Mouse (Mus musculus) CH12.LX (cell line): ENCODE results near the gene Yrdc. TPM values are rescaled to one million over a fixed set of nuclear protein-coding genes. Genes with fewer than 3 reads are reported as not detected.
A peak's percentile ranks its signal among the peaks of the same experiment; 100 is the strongest.

Experiments used
- DNase-seq: peaks from one replicate; pipeline ENCODE4 v3.0.0-alpha.2; 2013; ENCODE audit errors: extremely low read depth
- H3K27ac ChIP-seq: 2 replicates; pipeline ENCODE4 v1.5.1; 2012; ENCODE audit warnings: low read depth, mild to moderate bottlenecking, control low read depth, moderate library complexity; ENCODE audit not compliant: insufficient read depth
- H3K27me3 ChIP-seq: replicated peaks from 2 replicates; pipeline ENCODE3; 2012; ENCODE audit warnings: inconsistent platforms
- H3K36me3 ChIP-seq, 2 experiments: replicated peaks in 1 of 2; 2 replicates each; pipeline versions ENCODE3 to v1.6.1; 2012; ENCODE audit warnings: inconsistent platforms in 1 of 2, low read length in 1 of 2, mild to moderate bottlenecking in 1 of 2, mixed read lengths in 1 of 2, moderate library complexity in 1 of 2; ENCODE audit not compliant: control insufficient read depth in 1 of 2, insufficient read depth in 1 of 2
- H3K4me1 ChIP-seq, 2 experiments: 2 replicates each; pipeline ENCODE4 v1.6.1; 2012; ENCODE audit warnings: inconsistent platforms in 1 of 2, moderate library complexity in 1 of 2; ENCODE audit not compliant: insufficient read depth in 2 of 2, control insufficient read depth in 1 of 2
- H3K4me2 ChIP-seq: 2 replicates; pipeline ENCODE4 v1.6.1; 2012; ENCODE audit warnings: low read depth, mild to moderate bottlenecking, control low read depth; ENCODE audit not compliant: poor library complexity, insufficient read depth, severe bottlenecking
- H3K4me3 ChIP-seq, 3 experiments: fragments of 150-350 bp in 1 of 3; sonication (generic) in 1 of 3; replicated peaks in 1 of 3; 2 replicates each; pipeline versions ENCODE3 to v1.5.1; 2011 to 2012; ENCODE audit warnings: low read depth in 2 of 3, low read length in 2 of 3, mild to moderate bottlenecking in 2 of 3, moderate library complexity in 2 of 3, control low read depth in 1 of 3, improper control_type of control experiment in 1 of 3, inconsistent platforms in 1 of 3, mixed read lengths in 1 of 3; ENCODE audit not compliant: poor library complexity in 1 of 3
- H3K79me2 ChIP-seq: replicated peaks from 2 replicates; pipeline ENCODE4 v1.6.1; 2012; ENCODE audit warnings: mild to moderate bottlenecking, moderate library complexity; ENCODE audit not compliant: control insufficient read depth, poor library complexity, insufficient read depth, severe bottlenecking; ENCODE audit errors: extremely low read depth
- H3K9ac ChIP-seq: 2 replicates; pipeline ENCODE4 v1.6.1; 2012; ENCODE audit warnings: low read depth, mild to moderate bottlenecking, control low read depth, moderate library complexity; ENCODE audit not compliant: insufficient read depth
- H3K9me3 ChIP-seq: replicated peaks from 2 replicates; pipeline ENCODE3; 2012; ENCODE audit warnings: low read length, inconsistent platforms, mixed read lengths
- BHLHE40 ChIP-seq: IDR thresholded peaks from 2 replicates; pipeline ENCODE4 v1.6.1; 2011; ENCODE audit warnings: mild to moderate bottlenecking, low read depth, low read length, improper control_type of control experiment
- CHD1 ChIP-seq: IDR thresholded peaks from 2 replicates; pipeline ENCODE4 v1.6.1; 2012; ENCODE audit warnings: low read depth, low read length, improper control_type of control experiment, inconsistent platforms
- E2F4 ChIP-seq: IDR thresholded peaks from 2 replicates; pipeline ENCODE4 v1.6.1; 2011; ENCODE audit warnings: low read depth, low read length, improper control_type of control experiment; ENCODE audit not compliant: insufficient replicate concordance
- ELF1 ChIP-seq: IDR thresholded peaks from 2 replicates; pipeline ENCODE4 v1.6.1; 2014; ENCODE audit warnings: low read depth, mild to moderate bottlenecking, inconsistent platforms, low read length, improper control_type of control experiment
- GABPA ChIP-seq: IDR thresholded peaks from 2 replicates; pipeline ENCODE4 v1.6.1; 2012; ENCODE audit warnings: low read depth, low read length, improper control_type of control experiment, inconsistent platforms; ENCODE audit not compliant: insufficient replicate concordance
- JUND ChIP-seq: conservative IDR thresholded peaks from 2 replicates; pipeline ENCODE4 v1.6.1; 2011; ENCODE audit warnings: low read depth, low read length, improper control_type of control experiment
- KAT2A ChIP-seq: IDR thresholded peaks from 2 replicates; pipeline ENCODE4 v1.6.1; 2012; ENCODE audit warnings: low read length, improper control_type of control experiment, inconsistent platforms; ENCODE audit not compliant: insufficient replicate concordance
- MAX ChIP-seq: IDR thresholded peaks from 2 replicates; pipeline ENCODE4 v1.6.1; 2011; ENCODE audit warnings: low read length, improper control_type of control experiment
- MEF2A ChIP-seq: IDR thresholded peaks from 2 replicates; pipeline ENCODE4 v1.6.1; 2014; ENCODE audit warnings: low read depth, mild to moderate bottlenecking, inconsistent platforms, low read length, improper control_type of control experiment, borderline replicate concordance
- MXI1 ChIP-seq: IDR thresholded peaks from 2 replicates; pipeline ENCODE4 v1.6.1; 2011; ENCODE audit warnings: mild to moderate bottlenecking, low read depth, low read length, improper control_type of control experiment
- MYC ChIP-seq: IDR thresholded peaks from 2 replicates; pipeline ENCODE4 v1.6.1; 2011; ENCODE audit warnings: low read depth, mild to moderate bottlenecking, improper control_type of control experiment, low read length
- NELFE ChIP-seq: IDR thresholded peaks from 2 replicates; pipeline ENCODE4 v1.6.1; 2011; ENCODE audit warnings: low read depth, low read length, improper control_type of control experiment
- NRF1 ChIP-seq: IDR thresholded peaks from 2 replicates; pipeline ENCODE4 v1.6.1; 2014; ENCODE audit warnings: low read depth, mild to moderate bottlenecking, inconsistent platforms, low read length, improper control_type of control experiment, moderate library complexity
- PAX5 ChIP-seq: IDR thresholded peaks from 2 replicates; pipeline ENCODE4 v1.6.1; 2012; ENCODE audit warnings: low read length, inconsistent platforms, mixed read lengths
- POLR2A ChIP-seq: IDR thresholded peaks from 2 replicates; pipeline ENCODE4 v1.6.1; 2011; ENCODE audit warnings: low read depth, mild to moderate bottlenecking, improper control_type of control experiment, low read length
- POLR2AphosphoS2 ChIP-seq: IDR thresholded peaks from 2 replicates; pipeline ENCODE4 v1.6.1; 2011; ENCODE audit warnings: low read depth, low read length, improper control_type of control experiment
- RAD21 ChIP-seq: IDR thresholded peaks from 2 replicates; pipeline ENCODE4 v1.6.1; 2011; ENCODE audit warnings: low read depth, mild to moderate bottlenecking, low read length, improper control_type of control experiment, moderate library complexity
- SIN3A ChIP-seq: IDR thresholded peaks from 2 replicates; pipeline ENCODE4 v1.6.1; 2012; ENCODE audit warnings: low read length, improper control_type of control experiment, inconsistent platforms
- SMC3 ChIP-seq: IDR thresholded peaks from 2 replicates; pipeline ENCODE4 v1.6.1; 2011; ENCODE audit warnings: low read depth, low read length, improper control_type of control experiment
- TBP ChIP-seq: conservative IDR thresholded peaks from 2 replicates; pipeline ENCODE4 v1.6.1; 2011; ENCODE audit warnings: low read depth, low read length, improper control_type of control experiment
- TCF12 ChIP-seq: IDR thresholded peaks from 2 replicates; pipeline ENCODE4 v1.6.1; 2014; ENCODE audit warnings: low read depth, mild to moderate bottlenecking, inconsistent platforms, low read length, improper control_type of control experiment
- UBTF ChIP-seq: IDR thresholded peaks from 2 replicates; pipeline ENCODE4 v1.6.1; 2012; ENCODE audit warnings: low read depth, mild to moderate bottlenecking, inconsistent platforms, low read length, improper control_type of control experiment, moderate library complexity
- USF1 ChIP-seq: IDR thresholded peaks from 2 replicates; pipeline ENCODE4 v1.6.1; 2014; ENCODE audit warnings: low read depth, mild to moderate bottlenecking, inconsistent platforms, low read length, improper control_type of control experiment
- USF2 ChIP-seq: conservative IDR thresholded peaks from 2 replicates; pipeline ENCODE4 v1.6.1; 2011; ENCODE audit warnings: low read depth, low read length, improper control_type of control experiment
- ZC3H11A ChIP-seq: IDR thresholded peaks from 2 replicates; pipeline ENCODE4 v1.6.1; 2012; ENCODE audit warnings: low read depth, mild to moderate bottlenecking, inconsistent platforms, low read length, improper control_type of control experiment
- ZKSCAN1 ChIP-seq: IDR thresholded peaks from 2 replicates; pipeline ENCODE4 v1.6.1; 2012; ENCODE audit warnings: low read depth, inconsistent platforms, low read length, improper control_type of control experiment, borderline replicate concordance
- ZMIZ1 ChIP-seq: IDR thresholded peaks from 2 replicates; pipeline ENCODE4 v1.6.1; 2012; ENCODE audit warnings: low read depth, mild to moderate bottlenecking, inconsistent platforms, low read length, improper control_type of control experiment
- ZNF384 ChIP-seq: IDR thresholded peaks from 2 replicates; pipeline ENCODE4 v1.6.1; 2012; ENCODE audit warnings: low read depth, low read length, improper control_type of control experiment, inconsistent platforms
- dilution Hi-C: fragments of 300-500 bp; cut with MboI; formaldehyde crosslinking; loops from 2 replicates; pipeline ENCODE4 v1.14.3; 2020; ENCODE audit warnings: low sequenced_read_pairs; ENCODE audit not compliant: extremely low pct_unique_long_range_greater_than_20kb, extremely low pct_ligation_motif_present
- in situ Hi-C: fragments of 300-500 bp; cut with MboI; formaldehyde crosslinking; loops from 3 replicates; pipeline ENCODE4 v1.14.3; 2019; ENCODE audit warnings: low sequenced_read_pairs, low pct_ligation_motif_present, low pct_unique_long_range_greater_than_20kb, mixed read lengths
- polyA plus RNA-seq: library from polyadenylated mRNA; unstranded; fragments of >175 nt; gene quantifications from 2 replicates; pipeline ENCODE4 v1.2.1, GENCODE M21; 2012; ENCODE audit warnings: low read depth; ENCODE audit not compliant: insufficient read length
- total RNA-seq, 2 experiments: library from RNA; depleted of rRNA; stranded (reverse); fragments of 300-350 nt in 1 of 2; fragments of >200 nt in 1 of 2; gene quantifications; 2 replicates each; pipeline ENCODE4 v1.2.3; 2012 to 2014

The Yrdc gene
- total and polyA plus RNA-seq, 3 experiments: 86.8 to 160 (median 87.6) TPM

GRCm38 (mm10) chr4:124850933-124851658, 617 bp downstream of the Yrdc start, which contains the start of gene 1110065P20Rik (continued):
- no peak for TF ChIP-seq USF1
- TF ChIP-seq PAX5: no peak
- TF ChIP-seq ZC3H11A: no peak
- TF ChIP-seq MXI1: peak; percentile 89
- no peak for TF ChIP-seq RAD21
- no peak for TF ChIP-seq BHLHE40
- TF ChIP-seq POLR2AphosphoS2: no peak
- TF ChIP-seq SMC3: no peak
- 0 out of 2 replicates have a peak, but pooled peaks have one; percentile 52 for TF ChIP-seq KAT2A

GRCm38 (mm10) chr4:124856294-124856693, 5.8 kb downstream of the Yrdc start:
- TF ChIP-seq JUND: no peak
- no peak for TF ChIP-seq NELFE
- no peak for TF ChIP-seq SIN3A
- no peak for TF ChIP-seq ZKSCAN1
- no peak for TF ChIP-seq ZMIZ1
- TF ChIP-seq POLR2A: no peak
- no peak for TF ChIP-seq RAD21
- no peak for TF ChIP-seq MAX
- no peak for TF ChIP-seq ZNF384
- TF ChIP-seq, all 38 proteins: peak for 0
- Histone ChIP-seq H3K27ac (no peak overlapping the region), H3K79me2 (peaks cover 30% of the 10 kb centered on the region), H3K4me3 (no peak overlapping the region), H3K4me1 (peaks cover 0 to 23% of the 10 kb centered on the region in 2 experiments; a peak in 3 of 4 replicates), H3K4me2 (no peak overlapping the region), H3K36me3 (peaks cover 35 to 66% of the 10 kb centered on the region in 2 experiments), H3K27me3 (no peaks in the 10 kb centered on the region), H3K9ac (no peak overlapping the region), H3K9me3 (peaks cover 2% of the 10 kb centered on the region)
- no peak for DNase-seq
- dilution Hi-C loops: no loop called here
- in situ Hi-C loops: loop anchor here (10.0 kb wide), 1 partner anchor 49 kb away; no protein-coding TSS in a partner anchor

GRCm38 (mm10) chr4:124858370-124858769, 7.9 kb downstream of the Yrdc start:
- no peak overlapping the region for H3K27ac ChIP-seq
- peaks cover 0 to 4% of the 10 kb centered on the region in 2 experiments; a peak in 1 of 4 replicates for H3K4me1 ChIP-seq
- H3K36me3 ChIP-seq: peaks cover 35 to 49% of the 10 kb centered on the region in 2 experiments
- no peak overlapping the region for H3K4me3 ChIP-seq
- TF ChIP-seq ZMIZ1: no peak
- TF ChIP-seq CHD1: no peak
- no peak for TF ChIP-seq UBTF
- no peak for TF ChIP-seq USF2
- no peak for TF ChIP-seq MYC
- TF ChIP-seq TCF12: no peak
- no peak for TF ChIP-seq ELF1
- TF ChIP-seq MAX: no peak
- TF ChIP-seq JUND: no peak
- no peak for TF ChIP-seq USF1
- no peak for TF ChIP-seq NRF1
- TF ChIP-seq TBP: no peak
- TF ChIP-seq GABPA: no peak
- TF ChIP-seq E2F4: no peak
- TF ChIP-seq POLR2A: no peak
- TF ChIP-seq MEF2A: no peak
- dilution Hi-C loops: no loop called here
- H3K79me2 ChIP-seq: peaks cover 10% of the 10 kb centered on the region
- no peak for DNase-seq
- no peak overlapping the region for H3K9ac ChIP-seq
- no peak overlapping the region for H3K4me2 ChIP-seq
- in situ Hi-C loops: loop anchor here (10.0 kb wide), 1 partner anchor 46 kb away; no protein-coding TSS in a partner anchor
- no peaks in the 10 kb centered on the region for H3K27me3 ChIP-seq
- H3K9me3 ChIP-seq: peaks cover 10% of the 10 kb centered on the region
